Mouse (Mus musculus) gastrocnemius, adult 8-10 months (tissue): ENCODE data around the gene Celf2. TPM values are rescaled to one million over a fixed set of nuclear protein-coding genes. Genes with fewer than 3 reads are reported as not detected.

Experiments
- DNase-seq, 2 experiments: peaks; one replicate each; pipeline ENCODE4 v3.0.0; 2022; ENCODE audit warnings: low spot score in 2 of 2
- total RNA-seq, 4 experiments: library from RNA; stranded (reverse); gene quantifications; 2 replicates each; pipeline ENCODE4 v1.2.4; 2022

Celf2 gene
- total RNA-seq, 4 experiments from 2014 or later = 81.5 to 106 (median 88.0) TPM

GRCm38 (mm10) chr2:6557749-6558148, 951.6 kb downstream of the Celf2 start:
- DNase-seq = no peak

- no peak for DNase-seq
Measured at GRCm38 (mm10) chr2:6556913-6557312, 952.5 kb downstream of the Celf2 start.

- no peak for DNase-seq
Measured at GRCm38 (mm10) chr2:6553656-6554055, 955.7 kb downstream of the Celf2 start.

- no peak for DNase-seq
Measured at GRCm38 (mm10) chr2:6549251-6549650, 960.1 kb downstream of the Celf2 start.

GRCm38 (mm10) chr2:6547139-6547664, 962.2 kb downstream of the Celf2 start:
- DNase-seq = no peak

- DNase-seq = no peak
Measured at GRCm38 (mm10) chr2:6546462-6547138, 962.8 kb downstream of the Celf2 start.

- no peak for DNase-seq
Measured at GRCm38 (mm10) chr2:6545127-6545931, 964.0 kb downstream of the Celf2 start.

GRCm38 (mm10) chr2:6543650-6544049, 965.7 kb downstream of the Celf2 start:
- no peak for DNase-seq

- DNase-seq = no peak
Measured at GRCm38 (mm10) chr2:6542556-6543180, 966.7 kb downstream of the Celf2 start.

GRCm38 (mm10) chr2:6540825-6541224, 968.5 kb downstream of the Celf2 start:
- DNase-seq = no peak

- no peak for DNase-seq
Measured at GRCm38 (mm10) chr2:6540092-6540491, 969.3 kb downstream of the Celf2 start.

GRCm38 (mm10) chr2:6538500-6538899, 970.9 kb downstream of the Celf2 start:
- no peak for DNase-seq

- no peak for DNase-seq
Measured at GRCm38 (mm10) chr2:6538031-6538430, 971.3 kb downstream of the Celf2 start.

GRCm38 (mm10) chr2:6537326-6537725, 972.0 kb downstream of the Celf2 start:
- DNase-seq = no peak

- DNase-seq = no peak
Measured at GRCm38 (mm10) chr2:6536372-6536771, 973.0 kb downstream of the Celf2 start.

- DNase-seq = no peak
Measured at GRCm38 (mm10) chr2:6532341-6532740, 977.0 kb downstream of the Celf2 start.

- no peak for DNase-seq
Measured at GRCm38 (mm10) chr2:6528076-6528475, 981.3 kb downstream of the Celf2 start.

GRCm38 (mm10) chr2:6526825-6527224, 982.5 kb downstream of the Celf2 start:
- DNase-seq = no peak

- DNase-seq = no peak
Measured at GRCm38 (mm10) chr2:6526311-6526710, 983.1 kb downstream of the Celf2 start.

- no peak for DNase-seq
Measured at GRCm38 (mm10) chr2:6523924-6524300, 985.5 kb downstream of the Celf2 start.

- no peak for DNase-seq
Measured at GRCm38 (mm10) chr2:6523261-6523923, 986.0 kb downstream of the Celf2 start.

GRCm38 (mm10) chr2:6522411-6522810, 987.0 kb downstream of the Celf2 start:
- no peak for DNase-seq
